Mouse (Mus musculus): ENCODE measurements around the gene Il4ra. TPM values are rescaled to one million over a fixed set of nuclear protein-coding genes. Genes with fewer than 3 reads are reported as not detected.

Il4ra gene
- polyA plus RNA-seq, 1 experiment from 2014 or later, result 13.2 TPM

DNA sequence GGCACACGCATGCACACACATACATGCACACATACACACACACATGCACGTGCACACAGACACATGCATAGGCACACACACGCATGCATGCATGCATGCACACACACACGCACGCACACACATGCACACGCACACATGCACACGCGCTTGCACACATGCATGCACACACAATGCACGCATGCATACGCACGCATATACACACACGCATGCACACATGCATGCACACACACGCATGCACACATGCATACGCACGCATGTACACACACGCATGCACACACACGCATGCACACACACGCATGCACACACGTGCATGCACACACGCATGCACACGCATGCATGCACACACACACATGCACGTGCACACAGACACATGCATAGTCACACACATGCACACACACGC is 34.4 kb downstream of the Il4ra start:
- Histone ChIP-seq H3K27ac (replicated peaks) (no peak overlapping the region), H3K4me3 (replicated peaks) (no peak overlapping the region), H3K4me2 (replicated peaks) (no peak overlapping the region), H3K27me3 (no peaks in the 10 kb centered on the region), H3K36me3 (no peaks in the 10 kb centered on the region), H3K9me3 (replicated peaks) (no peaks in the 10 kb centered on the region), H3K9ac (no peak overlapping the region), H3K4me1 (no peaks in the 10 kb centered on the region; the same call in 1 of the 2 replicates)
- no peak for ATAC-seq (ENCODE audit: insufficient number of reproducible peaks, low FRiP score, low TSS enrichment, low read depth)
- WGBS, result 97% methylated on average over 23 of the region's 23 CpGs

DNA sequence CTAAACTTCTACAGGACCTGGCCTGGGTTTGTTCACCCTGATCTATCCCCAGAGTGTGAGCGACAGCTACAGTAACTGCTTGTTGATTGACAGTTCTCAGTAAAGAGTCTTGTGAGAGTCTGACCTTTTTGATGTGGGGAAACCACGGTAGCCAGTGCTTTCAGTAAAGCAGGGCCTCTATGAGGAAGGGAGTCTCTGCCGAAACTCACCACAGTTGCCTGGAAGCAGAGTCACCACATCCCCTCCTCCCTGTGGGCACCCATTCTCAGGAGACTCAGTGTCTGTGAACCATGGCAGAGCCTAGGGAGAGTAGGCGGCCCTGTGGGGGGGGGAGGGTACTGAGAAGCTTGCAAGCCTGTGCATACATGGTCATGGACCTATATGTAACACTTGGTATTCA is 36.8 kb downstream of the Il4ra start:
- H3K4me1 ChIP-seq, result no peaks in the 10 kb centered on the region
- H3K27me3 ChIP-seq, result no peaks in the 10 kb centered on the region
- 75% methylated on average over 4 of the region's 4 CpGs for WGBS
- no peak overlapping the region for H3K27ac ChIP-seq (replicated peaks)
- H3K9me3 ChIP-seq (replicated peaks), result no peaks in the 10 kb centered on the region
- H3K36me3 ChIP-seq, result no peaks in the 10 kb centered on the region
- no peak overlapping the region for H3K4me3 ChIP-seq (replicated peaks)
- no peak for ATAC-seq (ENCODE audit: insufficient number of reproducible peaks, low FRiP score, low TSS enrichment, low read depth)
- H3K4me2 ChIP-seq (replicated peaks), result no peak overlapping the region
- no peak overlapping the region for H3K9ac ChIP-seq

DNA sequence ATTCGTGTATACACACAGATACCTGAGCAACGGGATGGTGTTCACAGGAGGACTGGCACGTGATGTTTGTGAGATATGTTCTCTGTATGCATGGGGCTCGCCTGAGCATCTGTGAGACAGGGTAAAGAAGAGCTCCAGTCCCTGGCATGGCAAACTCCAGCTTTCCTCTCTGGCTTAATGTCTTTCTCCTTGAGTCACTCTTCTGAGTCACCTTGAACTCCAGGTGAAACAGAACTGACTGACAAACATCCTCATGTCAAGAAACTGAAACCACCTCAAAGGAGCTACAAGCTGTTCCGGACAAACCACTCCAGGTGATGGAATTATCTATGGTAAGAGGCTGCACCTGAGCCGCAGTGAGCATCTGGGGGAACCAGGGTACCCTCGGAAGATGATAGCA is 38.0 kb downstream of the Il4ra start:
- Histone ChIP-seq H3K9me3 (replicated peaks) (no peaks in the 10 kb centered on the region), H3K4me1 (no peaks in the 10 kb centered on the region), H3K27ac (replicated peaks) (no peak overlapping the region), H3K4me2 (replicated peaks) (no peak overlapping the region), H3K9ac (no peak overlapping the region), H3K4me3 (replicated peaks) (no peak overlapping the region), H3K27me3 (no peaks in the 10 kb centered on the region), H3K36me3 (no peaks in the 10 kb centered on the region)
- 84% methylated on average over 7 of the region's 7 CpGs for WGBS
- no peak for ATAC-seq (ENCODE audit: insufficient number of reproducible peaks, low FRiP score, low TSS enrichment, low read depth)

DNA sequence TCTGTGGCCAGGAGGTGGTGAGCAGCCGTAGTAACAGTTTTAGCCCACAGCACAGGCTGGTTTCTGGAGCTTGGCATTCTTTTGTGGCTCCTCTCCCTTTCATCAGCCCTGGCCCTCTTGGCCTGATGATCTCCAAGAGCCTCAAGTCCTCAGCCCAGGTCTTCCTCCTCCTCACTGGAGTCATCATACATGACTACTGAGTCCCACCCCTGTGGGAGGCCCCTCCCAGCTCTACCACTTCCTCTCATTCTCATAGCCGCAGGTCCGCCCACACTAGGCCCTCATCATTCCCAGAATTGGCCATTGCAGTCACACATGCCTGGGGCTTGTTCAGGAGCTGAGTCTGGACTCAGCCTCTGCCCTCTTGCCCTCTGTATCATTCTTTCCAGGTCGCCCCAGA is 41.9 kb downstream of the Il4ra start:
- no peak overlapping the region for H3K4me3 ChIP-seq (replicated peaks)
- WGBS, result 85% methylated on average over 4 of the region's 4 CpGs
- no peaks in the 10 kb centered on the region for H3K4me1 ChIP-seq
- H3K9ac ChIP-seq, result no peak overlapping the region
- no peak overlapping the region for H3K27ac ChIP-seq (replicated peaks)
- H3K27me3 ChIP-seq, result no peaks in the 10 kb centered on the region
- H3K9me3 ChIP-seq (replicated peaks), result no peaks in the 10 kb centered on the region
- H3K4me2 ChIP-seq (replicated peaks), result no peak overlapping the region
- H3K36me3 ChIP-seq, result no peaks in the 10 kb centered on the region
- ATAC-seq (ENCODE audit: insufficient number of reproducible peaks, low FRiP score, low TSS enrichment, low read depth), result no peak

DNA sequence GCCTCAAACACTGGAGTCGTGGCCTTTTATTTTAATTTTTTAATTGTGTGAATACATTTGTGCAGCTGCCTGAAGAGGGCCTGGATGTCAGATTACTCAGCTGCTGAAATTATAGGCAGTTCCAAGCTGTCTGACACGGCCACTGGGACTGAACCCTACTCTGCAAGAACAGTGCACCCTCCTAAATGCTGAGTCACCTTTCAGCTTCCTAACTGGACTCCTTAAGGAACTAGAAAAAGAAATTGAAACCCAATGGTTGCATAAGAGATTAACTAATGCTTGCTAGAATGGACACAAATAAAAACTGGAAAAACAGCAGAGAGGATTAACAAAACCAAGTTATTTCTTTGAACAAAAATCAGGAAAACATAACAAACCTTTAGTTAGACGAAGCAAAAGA is 44.5 kb downstream of the Il4ra start:
- H3K4me2 ChIP-seq (replicated peaks), result no peak overlapping the region
- H3K9ac ChIP-seq, result no peak overlapping the region
- WGBS, result 55% methylated on average over 3 of the region's 3 CpGs
- no peaks in the 10 kb centered on the region for H3K36me3 ChIP-seq
- no peak overlapping the region for H3K4me3 ChIP-seq (replicated peaks)
- H3K27me3 ChIP-seq, result no peaks in the 10 kb centered on the region
- no peaks in the 10 kb centered on the region for H3K4me1 ChIP-seq
- ATAC-seq (ENCODE audit: insufficient number of reproducible peaks, low FRiP score, low TSS enrichment, low read depth), result no peak
- H3K9me3 ChIP-seq (replicated peaks), result no peaks in the 10 kb centered on the region
- no peak overlapping the region for H3K27ac ChIP-seq (replicated peaks)

DNA sequence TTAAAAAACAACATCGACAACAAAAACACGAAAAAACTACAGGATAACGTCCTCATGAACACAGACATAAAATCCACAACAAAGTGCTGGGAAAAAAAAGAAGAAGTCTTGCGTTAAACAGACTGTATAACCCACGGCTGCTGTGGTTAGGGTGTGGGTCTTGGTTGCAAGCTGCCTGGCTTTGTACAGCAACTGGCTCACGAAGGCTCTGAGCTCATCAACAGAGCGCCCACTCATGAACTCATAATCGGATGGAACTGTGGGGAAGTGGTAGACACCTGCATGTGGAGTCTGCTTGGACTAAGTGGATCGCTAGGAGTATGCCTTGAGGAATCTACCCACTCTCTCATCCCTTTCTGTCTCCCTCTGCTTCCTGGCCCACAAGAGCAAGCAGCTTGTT is 45.2 kb downstream of the Il4ra start:
- Histone ChIP-seq H3K4me1 (no peaks in the 10 kb centered on the region), H3K9ac (no peak overlapping the region), H3K27me3 (no peaks in the 10 kb centered on the region), H3K36me3 (no peaks in the 10 kb centered on the region), H3K27ac (replicated peaks) (no peak overlapping the region), H3K4me2 (replicated peaks) (no peak overlapping the region), H3K9me3 (replicated peaks) (no peaks in the 10 kb centered on the region), H3K4me3 (replicated peaks) (no peak overlapping the region)
- ATAC-seq (ENCODE audit: insufficient number of reproducible peaks, low FRiP score, low TSS enrichment, low read depth), result no peak
- 76% methylated on average over 9 of the region's 9 CpGs for WGBS

DNA sequence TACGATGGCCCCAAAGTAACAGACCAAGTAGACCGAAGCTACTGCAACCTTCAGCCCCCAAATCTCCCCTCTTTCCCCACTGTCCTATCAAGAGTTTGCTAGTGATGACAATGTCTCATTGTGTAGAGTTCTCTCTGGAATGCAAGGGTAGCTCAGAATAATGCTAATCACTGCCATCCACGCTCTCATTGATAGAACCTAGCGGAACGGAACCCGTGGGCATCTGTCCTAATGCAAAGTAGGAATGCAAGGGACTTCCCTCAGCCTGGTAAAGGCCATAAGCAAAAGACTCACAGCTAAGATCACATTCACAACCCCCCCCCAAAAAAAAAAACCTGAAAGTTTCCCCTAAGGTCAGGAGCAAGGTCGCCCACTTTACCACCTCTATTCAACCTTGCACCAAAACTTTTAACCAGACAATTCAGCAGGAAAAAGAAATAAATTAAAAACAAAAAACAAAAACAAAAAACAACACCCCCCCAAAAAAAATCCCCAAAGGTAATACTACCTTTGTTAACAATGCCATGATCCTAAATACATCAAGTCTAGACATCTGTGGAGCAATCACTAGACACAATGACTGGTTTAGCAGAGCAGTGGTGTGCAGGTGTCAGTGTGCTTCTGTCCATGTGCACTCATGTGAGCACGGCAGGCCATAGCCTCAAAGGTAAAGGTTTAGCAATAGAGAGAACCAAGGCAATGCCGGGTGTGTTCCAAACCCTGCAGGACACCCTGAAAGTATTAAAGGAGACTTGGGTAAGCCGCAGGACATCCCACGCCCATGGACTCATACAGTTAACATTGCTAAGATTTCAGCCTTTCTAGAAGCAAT is 45.8 kb downstream of the Il4ra start:
- Histone ChIP-seq H3K4me3 (replicated peaks) (no peak overlapping the region), H3K4me2 (replicated peaks) (no peak overlapping the region), H3K27me3 (no peaks in the 10 kb centered on the region), H3K36me3 (no peaks in the 10 kb centered on the region), H3K9me3 (replicated peaks) (no peaks in the 10 kb centered on the region), H3K4me1 (no peaks in the 10 kb centered on the region), H3K27ac (replicated peaks) (no peak overlapping the region), H3K9ac (no peak overlapping the region)
- no peak for ATAC-seq (ENCODE audit: insufficient number of reproducible peaks, low FRiP score, low TSS enrichment, low read depth)
- 84% methylated on average over 11 of the region's 11 CpGs for WGBS

DNA sequence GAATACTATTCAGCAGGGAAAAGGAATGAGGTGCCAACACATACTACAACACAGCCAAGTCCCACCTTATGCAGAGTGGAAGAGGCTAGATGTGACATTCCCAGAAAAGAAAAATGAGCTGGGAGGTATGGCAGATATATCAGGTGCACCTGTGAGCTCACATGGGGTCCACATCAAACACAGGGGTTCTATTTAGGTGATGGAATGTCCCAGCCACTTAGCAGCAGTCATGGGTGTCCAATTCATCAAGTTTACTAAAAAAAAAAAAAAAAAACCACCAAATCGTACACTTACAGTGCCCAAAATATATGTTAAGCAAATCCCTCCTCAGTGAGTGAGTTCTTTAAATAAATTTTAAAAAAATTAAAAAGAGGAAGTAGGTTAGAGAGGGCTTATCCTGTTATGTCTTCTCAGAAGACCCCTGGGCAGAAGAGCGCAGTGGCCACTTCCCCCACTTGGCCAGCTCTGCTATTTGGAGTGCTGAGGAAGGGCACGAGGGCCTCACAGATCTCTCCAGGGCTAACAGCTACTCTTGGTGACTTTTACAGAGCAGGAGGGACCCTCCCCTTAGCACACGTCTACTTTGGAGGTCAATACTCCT is 47.6 kb downstream of the Il4ra start:
- 55% methylated on average over 4 of the region's 4 CpGs for WGBS
- no peak overlapping the region for H3K9ac ChIP-seq

DNA sequence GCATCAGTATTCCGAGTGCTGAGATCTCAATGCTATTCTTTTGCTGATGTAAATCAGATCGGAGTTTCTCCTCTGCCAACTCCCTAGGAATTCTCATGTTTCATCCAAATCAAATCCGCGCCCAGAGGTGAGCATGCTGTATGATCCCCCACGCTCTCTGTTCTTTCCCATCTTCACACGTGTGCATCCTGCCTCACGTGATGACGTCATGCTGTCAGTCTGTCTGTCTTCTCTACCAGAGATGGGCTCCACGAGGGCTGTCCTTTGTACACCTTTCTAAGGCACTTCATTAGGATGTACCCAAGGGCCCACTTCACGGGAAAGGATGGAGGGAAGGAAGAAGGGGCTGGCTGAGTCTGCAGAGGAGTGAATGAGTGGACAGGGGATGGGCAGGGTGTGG is 48.2 kb downstream of the Il4ra start:
- H3K4me3 ChIP-seq (replicated peaks), result no peak overlapping the region
- no peak overlapping the region for H3K4me2 ChIP-seq (replicated peaks)
- H3K27ac ChIP-seq (replicated peaks), result no peak overlapping the region
- WGBS, result 64% methylated on average over 10 of the region's 10 CpGs
- H3K4me1 ChIP-seq, result 0 out of 2 replicates have a peak, but pooled peaks cover 5% of the 10 kb centered on the region
- H3K9me3 ChIP-seq (replicated peaks), result no peaks in the 10 kb centered on the region
- ATAC-seq (ENCODE audit: insufficient number of reproducible peaks, low FRiP score, low TSS enrichment, low read depth), result no peak
- H3K9ac ChIP-seq, result no peak overlapping the region
- no peaks in the 10 kb centered on the region for H3K36me3 ChIP-seq
- no peaks in the 10 kb centered on the region for H3K27me3 ChIP-seq

More for the DNA sequence above, 47.6 kb downstream of the Il4ra start:
- Histone ChIP-seq H3K27me3 (no peaks in the 10 kb centered on the region), H3K4me3 (replicated peaks) (no peak overlapping the region), H3K4me1 (0 out of 2 replicates have a peak, but pooled peaks cover 5% of the 10 kb centered on the region), H3K27ac (replicated peaks) (no peak overlapping the region), H3K4me2 (replicated peaks) (no peak overlapping the region), H3K36me3 (no peaks in the 10 kb centered on the region), H3K9me3 (replicated peaks) (no peaks in the 10 kb centered on the region)
- ATAC-seq (ENCODE audit: insufficient number of reproducible peaks, low FRiP score, low TSS enrichment, low read depth), result no peak

DNA sequence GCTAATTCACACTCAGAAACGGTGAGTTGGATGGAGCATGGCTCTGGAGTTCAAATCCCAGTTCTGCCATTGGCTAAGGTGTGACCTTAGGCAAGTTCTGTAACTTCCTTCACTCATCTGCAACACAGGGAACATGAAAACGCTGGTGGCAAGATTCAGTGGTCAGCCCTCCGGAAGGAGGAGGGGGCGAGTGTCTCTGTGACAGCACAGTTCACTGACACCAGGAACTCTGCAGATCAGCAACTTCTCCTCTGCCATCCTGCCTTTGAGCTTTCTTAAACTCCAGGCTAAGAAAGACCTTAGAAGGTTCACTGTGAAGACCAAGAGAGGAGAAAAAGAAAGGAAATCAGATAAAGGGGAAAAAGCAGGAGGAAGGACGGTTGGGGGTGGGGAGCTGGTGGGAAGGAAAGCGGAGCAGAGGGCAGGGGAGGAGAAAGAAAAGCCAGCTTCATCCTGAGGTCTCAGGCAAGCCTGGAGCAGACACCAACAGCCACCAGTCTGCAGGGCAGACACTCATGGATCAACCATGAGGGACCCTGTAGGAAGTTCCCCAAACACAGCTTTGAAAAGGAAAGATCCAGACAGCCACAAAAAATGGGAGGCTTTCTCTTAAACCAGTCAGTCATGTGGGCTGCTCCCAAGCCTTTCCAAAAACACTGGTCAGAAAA is 48.8 kb downstream of the Il4ra start:
- no peak for ATAC-seq (ENCODE audit: insufficient number of reproducible peaks, low FRiP score, low TSS enrichment, low read depth)
- 25% methylated on average over 6 of the region's 6 CpGs for WGBS
- H3K9ac ChIP-seq, result no peak overlapping the region
- no peak overlapping the region for H3K4me3 ChIP-seq (replicated peaks)
- no peak overlapping the region for H3K27ac ChIP-seq (replicated peaks)
- H3K4me1 ChIP-seq, result 0 out of 2 replicates have a peak, but pooled peaks cover 5% of the 10 kb centered on the region
- no peak overlapping the region for H3K4me2 ChIP-seq (replicated peaks)
- H3K27me3 ChIP-seq, result no peaks in the 10 kb centered on the region
- no peaks in the 10 kb centered on the region for H3K36me3 ChIP-seq
- no peaks in the 10 kb centered on the region for H3K9me3 ChIP-seq (replicated peaks)

DNA sequence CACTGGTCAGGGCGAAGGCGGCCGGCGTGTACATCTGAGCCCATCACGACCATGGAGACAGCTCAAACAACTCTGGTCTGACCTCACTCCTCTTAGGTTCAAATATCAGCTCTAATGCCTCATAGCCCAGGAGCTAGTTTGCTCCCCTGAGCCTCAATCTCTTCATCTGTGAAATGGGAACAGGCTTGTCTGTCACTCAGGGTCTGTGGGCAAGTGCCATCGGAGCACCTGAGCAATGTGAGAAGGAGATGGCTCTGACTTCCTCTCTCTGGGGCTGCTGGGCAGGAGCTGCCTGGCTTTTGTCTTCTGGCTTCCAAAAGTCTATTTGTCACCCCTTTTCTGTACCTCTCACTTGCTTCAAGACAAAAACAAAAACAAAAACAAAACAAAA is 49.4 kb downstream of the Il4ra start:
- no peak overlapping the region for H3K4me2 ChIP-seq (replicated peaks)
- WGBS, result 84% methylated on average over 6 of the region's 6 CpGs
- H3K4me1 ChIP-seq, result 0 out of 2 replicates have a peak, but pooled peaks cover 5% of the 10 kb centered on the region
- no peak overlapping the region for H3K4me3 ChIP-seq (replicated peaks)
- no peaks in the 10 kb centered on the region for H3K36me3 ChIP-seq
- H3K9me3 ChIP-seq (replicated peaks), result no peaks in the 10 kb centered on the region
- ATAC-seq (ENCODE audit: insufficient number of reproducible peaks, low FRiP score, low TSS enrichment, low read depth), result no peak
- H3K27me3 ChIP-seq, result no peaks in the 10 kb centered on the region
- no peak overlapping the region for H3K9ac ChIP-seq
- no peak overlapping the region for H3K27ac ChIP-seq (replicated peaks)
